ENCODE assay signal across 14 mouse cellular contexts in the genomic region with DNA sequence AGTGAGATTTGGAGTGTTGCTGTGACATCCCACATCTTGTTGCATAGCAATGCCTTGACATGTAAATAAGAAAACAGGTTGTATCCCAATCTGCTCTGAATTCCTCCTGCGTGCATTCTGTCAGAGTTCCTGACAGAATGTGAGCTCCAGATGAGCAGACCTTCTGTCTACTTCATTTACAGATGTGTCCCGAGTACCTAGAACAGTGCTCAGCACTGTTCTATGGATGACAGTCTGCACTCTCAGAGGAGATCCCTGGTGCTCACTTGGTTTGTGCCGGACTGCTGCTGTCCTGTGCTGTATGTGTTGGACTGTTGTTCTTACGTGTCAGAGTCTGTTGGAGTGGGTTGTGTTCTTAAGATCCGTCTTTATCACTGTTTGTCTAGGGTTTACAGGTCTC.
A peak's percentile ranks its signal among the peaks of the same experiment; 100 is the strongest.
DNase-seq lines count a peak whose midpoint lies in the region; ATAC-seq and TF ChIP-seq lines count a peak whose summit lies in the region.
"Had no signal": no experiment of that assay in that cellular context is flagged by ENCODE, and none has a peak within 500 bp of the region (broad histone marks: within the 10 kb centered on the region; RNA-seq: fewer than 3 reads in every experiment).

No protein-coding gene starts in this region.

- no peaks in the 10 kb centered on the region for H3K36me3 ChIP-seq in kidney, embryonic 16.5 days (ENCODE audit: insufficient read depth, low read length)
- H3K36me3 ChIP-seq in kidney, adult 2 months (ENCODE audit: control insufficient read depth, insufficient read depth, low read length) = no peaks in the 10 kb centered on the region
- H3K36me3 ChIP-seq in forebrain, embryonic 12.5 days (replicated peaks) = no peaks in the 10 kb centered on the region
- H3K36me3 ChIP-seq in midbrain, embryonic 12.5 days = no peaks in the 10 kb centered on the region
- H3K36me3 ChIP-seq: G1E; neural tube, embryonic 15.5 days had no signal

- H3K4me2 ChIP-seq in kidney, embryonic 16.5 days (replicated peaks; ENCODE audit: low read depth, low read length) = no peak overlapping the region
- H3K4me2 ChIP-seq in forebrain, embryonic 12.5 days = no peak overlapping the region
- H3K4me2 ChIP-seq in midbrain, embryonic 12.5 days (replicated peaks) = 0 out of 2 replicates have a peak overlapping the region, but pooled peaks have one; percentile 0
- H3K4me2 ChIP-seq: neural tube, embryonic 15.5 days had no signal

- no peak for TF ChIP-seq POLR2A in kidney, adult 2 months (IDR thresholded peaks at IDR 0.05; ENCODE audit: low read depth, low read length)

- H3K9me3 ChIP-seq in kidney, embryonic 16.5 days (ENCODE audit: low read length) = no peaks in the 10 kb centered on the region; the same call in 1 of the 2 replicates
- H3K9me3 ChIP-seq in forebrain, embryonic 12.5 days = no peaks in the 10 kb centered on the region
- no peaks in the 10 kb centered on the region for H3K9me3 ChIP-seq in midbrain, embryonic 12.5 days
- H3K9me3 ChIP-seq: G1E; neural tube, embryonic 15.5 days had no signal

- H3K27me3 ChIP-seq in kidney, embryonic 16.5 days (ENCODE audit: insufficient read depth, low read length) = no peaks in the 10 kb centered on the region
- H3K27me3 ChIP-seq in kidney, adult 2 months (replicated peaks; ENCODE audit: control insufficient read depth, insufficient read depth, low read length) = no peaks in the 10 kb centered on the region
- no peaks in the 10 kb centered on the region for H3K27me3 ChIP-seq in forebrain, embryonic 12.5 days
- no peaks in the 10 kb centered on the region for H3K27me3 ChIP-seq in midbrain, embryonic 12.5 days
- H3K27me3 ChIP-seq: neural tube, embryonic 15.5 days had no signal

- no peak overlapping the region for H3K27ac ChIP-seq in kidney, embryonic 16.5 days (ENCODE audit: low read length)
- H3K27ac ChIP-seq in kidney, adult 2 months (ENCODE audit: insufficient read depth, low read depth, low read length) = no peak overlapping the region
- no peak overlapping the region for H3K27ac ChIP-seq in forebrain, embryonic 12.5 days
- no peak overlapping the region for H3K27ac ChIP-seq in midbrain, embryonic 12.5 days (replicated peaks)
- H3K27ac ChIP-seq: neural tube, embryonic 15.5 days had no signal

- H3K9ac ChIP-seq in kidney, embryonic 16.5 days (replicated peaks; ENCODE audit: low read length) = no peak overlapping the region
- no peak overlapping the region for H3K9ac ChIP-seq in forebrain, embryonic 12.5 days
- H3K9ac ChIP-seq in midbrain, embryonic 12.5 days (replicated peaks) = no peak overlapping the region
- H3K9ac ChIP-seq: neural tube, embryonic 15.5 days had no signal

- no peak overlapping the region for H3K4me3 ChIP-seq in kidney, embryonic 16.5 days (ENCODE audit: low read length)
- no peak overlapping the region for H3K4me3 ChIP-seq in kidney, adult 2 months (ENCODE audit: insufficient read depth, low read depth, low read length)
- no peak overlapping the region for H3K4me3 ChIP-seq in forebrain, embryonic 12.5 days (replicated peaks)
- H3K4me3 ChIP-seq in midbrain, embryonic 12.5 days = no peak overlapping the region
- H3K4me3 ChIP-seq: neural tube, embryonic 15.5 days had no signal

- no peak for DNase-seq in frontal cortex, postnatal 25 days (ENCODE audit: low spot score in 2 of 2)
- no peak for DNase-seq in kidney, adult 2 months
- no peak for DNase-seq in gastrocnemius, postnatal 10 days
- DNase-seq in urinary bladder, adult 2 months (ENCODE audit: low spot score) = no peak
- DNase-seq: cerebellum, adult 11 months; heart, adult 18-20 months; kidney, postnatal 36 days; liver had no signal

- TF ChIP-seq CTCF in kidney, adult 2 months (conservative IDR thresholded peaks at IDR 0.05; ENCODE audit: insufficient read depth, insufficient read length, low read depth, low read length) = no peak

- peaks cover 12% of the 10 kb centered on the region for H3K4me1 ChIP-seq in kidney, embryonic 16.5 days (ENCODE audit: insufficient read depth, low read length)
- H3K4me1 ChIP-seq in kidney, adult 2 months (ENCODE audit: control insufficient read depth, insufficient read depth, low read length) = no peaks in the 10 kb centered on the region
- H3K4me1 ChIP-seq in forebrain, embryonic 12.5 days = peaks cover 12% of the 10 kb centered on the region
- H3K4me1 ChIP-seq in midbrain, embryonic 12.5 days = peaks cover 11% of the 10 kb centered on the region; the same call in 1 of the 2 replicates

- peak; percentile 60 for ATAC-seq in frontal cortex, adult (ENCODE audit: low TSS enrichment)
- ATAC-seq in kidney, embryonic 16.5 days (ENCODE audit: low FRiP score, low TSS enrichment) = peak; percentile 47
- ATAC-seq in forebrain, embryonic 12.5 days (ENCODE audit: low FRiP score) = peak; percentile 3; the same call in 1 of the 2 replicates
- peak; percentile 60 for ATAC-seq in midbrain, embryonic 12.5 days (ENCODE audit: low FRiP score, low read depth)

- WGBS in kidney, embryonic 16.5 days = 38% methylated on average over 5 of the region's 5 CpGs
- 33% methylated on average over 5 of the region's 5 CpGs for WGBS in kidney, adult 2 months
- WGBS in forebrain, embryonic 12.5 days = 37% methylated on average over 5 of the region's 5 CpGs
- 44% methylated on average over 5 of the region's 5 CpGs for WGBS in midbrain, embryonic 12.5 days

Comparison
In these comparisons a context has a peak if more than half of its experiments do, and no peak if none do; other contexts are left out.
1. ATAC-seq: peak in every context shown above with its lines; median percentile 60 in frontal cortex, adult; 60 in midbrain, embryonic 12.5 days; 47 in kidney, embryonic 16.5 days; 3 in forebrain, embryonic 12.5 days.